Comparison of ENCODE assay signal across 8 mouse cellular contexts in the genomic region with DNA sequence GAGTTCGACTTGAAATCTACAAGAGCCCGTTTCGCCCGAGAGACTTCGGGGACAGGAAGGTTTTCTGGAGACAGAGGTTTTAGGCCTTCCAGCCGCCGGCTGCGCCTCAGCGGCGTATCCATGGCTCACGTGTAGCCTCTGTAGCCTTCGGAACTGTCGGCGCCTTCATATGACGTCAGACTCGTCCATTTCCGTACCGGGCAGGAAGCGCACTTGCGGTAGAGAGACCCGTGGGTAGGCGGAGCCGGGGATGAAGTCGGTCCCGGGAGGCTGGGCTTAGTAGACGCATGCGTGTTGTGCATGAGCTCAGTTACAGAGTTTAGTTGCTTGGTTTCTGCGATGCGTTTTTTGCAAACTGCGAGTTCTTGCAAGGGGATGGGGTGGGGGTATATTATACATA. TPM values are rescaled to one million over a fixed set of nuclear protein-coding genes. Genes with fewer than 3 reads are reported as not detected.
DNase-seq lines count a peak whose midpoint lies in the region; ATAC-seq and TF ChIP-seq lines count a peak whose summit lies in the region.

A gene (minus strand): TSS at position 155 of the 400 bp plus-strand sequence.

- H3K9ac ChIP-seq in ES-Bruce4 (ENCODE audit: low read depth, poor library complexity, severe bottlenecking), result peak within 1 kb of the TSS; percentile 97
- H3K9ac ChIP-seq in forebrain, embryonic 13.5 days, result peak within 1 kb of the TSS; percentile 88
- H3K9ac ChIP-seq in liver, postnatal 0 days (replicated peaks), result peak within 1 kb of the TSS; percentile 90
- H3K9ac ChIP-seq in neural tube, embryonic 14.5 days (replicated peaks; ENCODE audit: low read depth, low read length), result peak within 1 kb of the TSS; percentile 80

- peak within 1 kb of the TSS; percentile 100 for H3K4me2 ChIP-seq in forebrain, embryonic 13.5 days
- H3K4me2 ChIP-seq in liver, postnatal 0 days (ENCODE audit: low read depth, low read length), result peak within 1 kb of the TSS; percentile 93
- peak within 1 kb of the TSS; percentile 100 for H3K4me2 ChIP-seq in neural tube, embryonic 14.5 days (ENCODE audit: low read depth, low read length)

- no peak within 1 kb of the TSS; the same call in 1 of the 2 replicates for H3K27ac ChIP-seq in ES-Bruce4 (ENCODE audit: insufficient read depth, low read length)
- no peak within 1 kb of the TSS for H3K27ac ChIP-seq in forebrain, embryonic 13.5 days
- peak within 1 kb of the TSS; percentile 73 for H3K27ac ChIP-seq in liver, postnatal 0 days (ENCODE audit: low read depth)
- peak within 1 kb of the TSS; percentile 39; the same call in 1 of the 2 replicates for H3K27ac ChIP-seq in neural tube, embryonic 14.5 days (ENCODE audit: low read depth, low read length)

- DNase-seq in heart, postnatal 10 days, result peak; percentile 97 to 98
- peak; percentile 98 for DNase-seq in large intestine, adult 2 months (ENCODE audit: low read depth, low spot score)
- DNase-seq in liver, postnatal 0 days, result peak; percentile 98
- DNase-seq in testis, postnatal 10 days (ENCODE audit: low spot score), result peak; percentile 97

- intact Hi-C loops in heart, postnatal 10 days (cut with DNase I), result no loop called here

- peak within 1 kb of the TSS; percentile 94 for H3K4me3 ChIP-seq in ES-Bruce4 (ENCODE audit: low read depth, low read length)
- peak within 1 kb of the TSS; percentile 79 for H3K4me3 ChIP-seq in forebrain, embryonic 13.5 days
- H3K4me3 ChIP-seq in liver, postnatal 0 days (ENCODE audit: low read depth, low read length), result peak within 1 kb of the TSS; percentile 75
- peak within 1 kb of the TSS; percentile 54 for H3K4me3 ChIP-seq in neural tube, embryonic 14.5 days (ENCODE audit: low read depth, low read length)

- peak; percentile 30 for TF ChIP-seq POLR2A in ES-Bruce4 (IDR thresholded peaks at IDR 0.05; ENCODE audit: insufficient read depth, low read length)

- under 1% methylated on average over 30 of the region's 30 CpGs for WGBS in forebrain, embryonic 13.5 days
- under 1% methylated on average over 30 of the region's 30 CpGs for WGBS in large intestine, adult 2 months
- under 1% methylated on average over 30 of the region's 30 CpGs for WGBS in liver, postnatal 0 days (ENCODE audit: insufficient replicate concordance)
- under 1% methylated on average over 30 of the region's 30 CpGs for WGBS in neural tube, embryonic 14.5 days

- no peaks in the 10 kb centered on the region for H3K9me3 ChIP-seq in ES-Bruce4 (replicated peaks; ENCODE audit: control insufficient read depth, insufficient read depth, low read length, poor library complexity, severe bottlenecking)
- H3K9me3 ChIP-seq in forebrain, embryonic 13.5 days (replicated peaks), result no peaks in the 10 kb centered on the region
- no peaks in the 10 kb centered on the region for H3K9me3 ChIP-seq in liver, postnatal 0 days (ENCODE audit: low read length)
- H3K9me3 ChIP-seq in neural tube, embryonic 14.5 days (ENCODE audit: control insufficient read depth, low read length), result no peaks in the 10 kb centered on the region

- H3K4me1 ChIP-seq in ES-Bruce4 (ENCODE audit: control insufficient read depth, insufficient read depth, low read length), result no peaks in the 10 kb centered on the region
- H3K4me1 ChIP-seq in forebrain, embryonic 13.5 days, result peaks cover 28% of the 10 kb centered on the region
- peaks cover 24% of the 10 kb centered on the region for H3K4me1 ChIP-seq in liver, postnatal 0 days (ENCODE audit: insufficient read depth)
- peaks cover 20% of the 10 kb centered on the region for H3K4me1 ChIP-seq in neural tube, embryonic 14.5 days (ENCODE audit: control insufficient read depth, insufficient read depth, low read length)

- peak; percentile 98 for ATAC-seq in cerebellum, adult (ENCODE audit: insufficient number of reproducible peaks, low FRiP score, low TSS enrichment)
- peak; percentile 99 for ATAC-seq in forebrain, embryonic 13.5 days
- peak; percentile 98 for ATAC-seq in liver, postnatal 0 days
- peak; percentile 99 for ATAC-seq in neural tube, embryonic 14.5 days (ENCODE audit: low read depth)

- peaks cover 25% of the 10 kb centered on the region for H3K36me3 ChIP-seq in ES-Bruce4 (ENCODE audit: control insufficient read depth, insufficient read depth, low read length, poor library complexity, severe bottlenecking)
- H3K36me3 ChIP-seq in forebrain, embryonic 13.5 days (ENCODE audit: poor library complexity, severe bottlenecking), result peaks cover 22% of the 10 kb centered on the region
- H3K36me3 ChIP-seq in liver, postnatal 0 days (replicated peaks; ENCODE audit: insufficient read depth, low read length), result peaks cover 10% of the 10 kb centered on the region
- H3K36me3 ChIP-seq in neural tube, embryonic 14.5 days (ENCODE audit: control insufficient read depth, insufficient read depth, low read length), result peaks cover 9% of the 10 kb centered on the region

- H3K27me3 ChIP-seq in ES-Bruce4 (ENCODE audit: control insufficient read depth, insufficient read depth, low read length, poor library complexity, severe bottlenecking), result no peaks in the 10 kb centered on the region
- no peaks in the 10 kb centered on the region for H3K27me3 ChIP-seq in forebrain, embryonic 13.5 days
- peaks cover 3% of the 10 kb centered on the region; the same call in 1 of the 2 replicates for H3K27me3 ChIP-seq in liver, postnatal 0 days (ENCODE audit: insufficient read depth, low read length)
- H3K27me3 ChIP-seq in neural tube, embryonic 14.5 days (ENCODE audit: control insufficient read depth, insufficient read depth, low read length), result no peaks in the 10 kb centered on the region

- TF ChIP-seq EP300 in ES-Bruce4 (IDR thresholded peaks at IDR 0.05; ENCODE audit: insufficient read depth, low read depth, low read length), result no peak
- no peak; the same call in 1 of the 2 replicates for TF ChIP-seq EP300 in liver, postnatal 0 days (IDR thresholded peaks at IDR 0.05; ENCODE audit: low read depth)

- no peak for TF ChIP-seq CTCF in ES-Bruce4 (IDR thresholded peaks at IDR 0.05; ENCODE audit: low read depth, low read length)
- no peak for TF ChIP-seq CTCF in liver, postnatal 0 days (IDR thresholded peaks at IDR 0.05; ENCODE audit: low read depth)

RNA-seq across cellular contexts. Expression of the gene that starts here (rescaled TPM):
- 16.9 and 17.8 TPM in 2 replicates for polyA plus RNA-seq in ES-Bruce4 (2011; ENCODE audit: insufficient read depth, insufficient read length, low read depth, missing spikeins)
- polyA plus RNA-seq in forebrain, embryonic 13.5 days (2015; fragmentation: Nextera tagmentation; extraction: Ambion mirVana), result 21.2 and 22.9 TPM in 2 replicates
- total RNA-seq in heart, postnatal 10 days (2021), result 1 to 10 TPM; 7.5 to 7.9 TPM
- polyA plus RNA-seq in large intestine, adult 2 months (2012; rRNA removed), result 6.6 and 7.0 TPM in 2 replicates
- 11.6 and 12.4 TPM in 2 replicates for polyA plus RNA-seq in liver, postnatal 0 days (2015; fragmentation: Nextera tagmentation; extraction: Ambion mirVana)
- polyA plus RNA-seq in neural tube, embryonic 14.5 days (2014; fragmentation: Nextera tagmentation; extraction: Ambion mirVana), result 9.8 and 11.6 TPM in 2 replicates

Comparison
In these comparisons a context has a peak if more than half of its experiments do, and no peak if none do; other contexts are left out.
1. H3K27ac ChIP-seq: peak in liver, postnatal 0 days (single experiment) and neural tube, embryonic 14.5 days (single experiment); none in ES-Bruce4 (single experiment) and forebrain, embryonic 13.5 days (single experiment).
2. Peak in every context shown above with its lines, with median percentiles within 50 percentile points of each other: H3K4me3 ChIP-seq, H3K9ac ChIP-seq, ATAC-seq, H3K4me2 ChIP-seq and DNase-seq.